Mouse (Mus musculus) E14TG2a.4 (cell line): ENCODE results near the gene Tssk4.

Source experiments
- CTCF ChIP-seq: conservative IDR thresholded peaks from 2 replicates; pipeline ENCODE4 v1.5.1; 2014; ENCODE audit warnings: low read length
- NANOG ChIP-seq: IDR thresholded peaks from 2 replicates; pipeline ENCODE4 v1.6.1; 2014; ENCODE audit warnings: borderline replicate concordance, low read length, mixed read lengths
- POU5F1 ChIP-seq: IDR thresholded peaks from 2 replicates; pipeline ENCODE4 v1.6.1; 2014; ENCODE audit warnings: low read length, borderline replicate concordance

DNA sequence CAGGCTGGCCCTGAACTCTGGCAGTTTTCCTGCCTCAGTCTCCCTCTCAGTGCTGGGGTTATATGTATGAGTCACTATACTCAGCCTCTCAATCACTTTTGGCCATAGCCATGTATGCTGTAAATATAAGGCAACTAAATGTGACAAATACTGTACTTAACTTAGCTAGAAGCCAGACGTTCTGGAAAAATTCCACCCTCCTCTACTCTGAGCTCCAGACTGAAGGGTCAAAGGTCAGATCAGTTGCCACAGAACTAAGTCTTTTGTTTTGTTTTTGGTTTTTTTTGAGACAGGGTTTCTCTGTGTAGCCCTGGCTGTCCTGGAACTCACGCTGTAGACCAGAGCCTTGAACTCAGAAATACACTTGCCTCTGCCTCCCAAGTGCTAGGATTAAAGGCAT is 34.1 kb upstream of the Tssk4 start:
- TF ChIP-seq CTCF (no peak), NANOG (no peak), POU5F1 (no peak)
